Mouse (Mus musculus): Measurements from ENCODE around the gene Klk11. TPM values are rescaled to one million over a fixed set of nuclear protein-coding genes. Genes with fewer than 3 reads are reported as not detected.

The Klk11 gene
- not detected for total RNA-seq (2022)

DNA sequence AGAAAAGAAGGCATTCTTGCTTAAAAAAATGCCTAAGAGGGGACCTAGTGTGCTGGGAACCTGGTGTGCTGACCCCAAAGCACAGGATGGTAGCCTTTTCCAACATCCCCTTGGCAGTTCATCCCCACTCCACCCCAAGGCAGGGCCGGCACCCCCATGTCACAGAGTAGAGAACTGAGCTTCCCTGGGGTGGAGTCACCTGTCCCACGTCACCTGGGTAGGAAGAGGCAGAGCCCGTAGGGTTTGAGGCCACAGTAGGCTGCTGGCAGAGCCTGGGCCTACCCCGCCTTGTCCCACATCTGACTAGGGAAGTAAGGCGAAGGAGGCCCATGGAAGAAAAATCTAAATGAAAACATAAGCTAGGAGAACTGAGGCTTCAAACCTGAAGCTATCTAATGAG, at the start of gene Klk11:
Klk11 (plus strand) TSS at position 241 of the 400 bp plus-strand sequence.
- DNase-seq (ENCODE audit: low spot score in 2 of 2) = no peak

DNA sequence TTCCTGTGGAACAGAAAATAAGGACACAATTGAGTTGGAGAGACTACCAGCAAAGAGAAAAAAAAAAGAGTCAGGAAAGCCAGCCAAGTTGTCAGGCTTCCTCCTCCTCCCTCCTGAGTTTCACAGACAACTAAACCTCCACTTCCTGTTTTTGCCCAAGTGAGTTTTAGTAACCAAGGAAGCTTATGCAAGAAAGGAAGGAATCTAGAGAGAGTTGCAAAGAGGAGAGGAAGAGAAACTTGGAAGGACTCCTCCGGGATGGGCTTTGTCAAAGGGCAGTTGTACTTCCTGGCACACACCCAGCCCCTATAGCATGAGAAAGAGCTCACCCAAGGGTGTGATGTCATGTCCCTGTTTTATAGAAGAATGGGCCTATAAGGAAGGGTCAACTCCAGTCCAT, 26.6 kb upstream of the Klk11 start:
- no peak for DNase-seq (ENCODE audit: low spot score in 2 of 2)

DNA sequence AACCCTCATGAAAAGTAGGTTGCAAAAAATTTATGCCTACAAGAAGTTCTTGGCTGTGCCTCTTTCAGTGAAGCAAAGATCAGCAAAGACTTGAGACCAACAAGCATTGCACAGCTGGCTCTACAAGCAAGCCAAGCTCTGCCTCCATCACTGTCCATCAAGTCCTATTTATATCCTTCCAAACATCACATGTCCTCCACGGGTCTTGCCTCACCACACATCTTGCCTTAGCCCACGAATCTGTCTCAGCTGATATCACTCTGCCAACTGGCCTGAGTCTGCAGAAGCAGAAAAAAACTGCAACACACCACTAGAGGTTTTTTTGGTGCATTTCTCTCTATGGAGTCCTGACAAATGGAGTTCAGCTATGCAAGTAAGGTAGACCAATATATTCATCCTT, 21.6 kb upstream of the Klk11 start:
- DNase-seq (ENCODE audit: low spot score in 2 of 2) = no peak

DNA sequence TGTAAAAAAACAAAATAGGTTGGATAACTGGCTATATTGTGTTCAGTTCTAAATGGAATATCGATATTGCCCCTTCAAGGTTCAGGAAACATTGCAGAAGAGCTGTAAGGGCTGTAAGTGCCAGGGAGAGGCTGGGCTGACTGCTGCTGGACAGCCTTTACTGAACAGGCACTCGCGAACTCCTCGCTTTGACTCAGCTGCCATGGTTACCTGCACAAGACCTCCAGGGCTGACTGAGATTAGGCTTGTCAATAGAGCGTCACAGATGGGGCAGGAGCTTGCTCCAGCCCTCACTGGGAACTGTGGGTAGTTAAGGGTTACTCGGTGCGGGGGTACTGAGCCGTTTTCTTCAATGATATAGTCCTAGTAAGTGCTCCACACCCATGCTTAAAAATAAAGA, 7.9 kb upstream of the Klk11 start:
- DNase-seq (ENCODE audit: low spot score in 2 of 2) = no peak

DNA sequence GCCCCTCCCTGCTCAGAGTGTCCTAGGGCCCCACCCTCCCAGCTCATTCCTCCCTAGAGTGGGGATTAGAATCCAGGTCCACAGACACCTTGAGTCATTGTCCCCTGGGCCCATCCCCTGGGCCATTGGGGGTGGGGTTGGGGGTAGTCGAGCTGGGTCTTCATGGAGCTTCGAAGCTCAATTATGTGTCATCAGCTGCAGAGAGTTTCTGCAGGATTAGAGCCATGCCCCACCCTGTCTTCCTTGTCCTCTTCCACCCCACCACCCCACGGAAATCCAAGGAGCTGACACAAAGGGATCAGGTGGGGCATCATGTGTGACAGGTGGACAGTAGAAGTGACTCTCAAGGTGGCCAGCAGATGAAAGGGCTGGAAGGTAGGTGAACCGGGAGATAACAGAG, 5.8 kb upstream of the Klk11 start, which contains the start of gene Klk12:
Klk12 (plus strand) TSS at position 301 of the 400 bp plus-strand sequence.
- DNase-seq (ENCODE audit: low spot score in 2 of 2) = no peak

DNA sequence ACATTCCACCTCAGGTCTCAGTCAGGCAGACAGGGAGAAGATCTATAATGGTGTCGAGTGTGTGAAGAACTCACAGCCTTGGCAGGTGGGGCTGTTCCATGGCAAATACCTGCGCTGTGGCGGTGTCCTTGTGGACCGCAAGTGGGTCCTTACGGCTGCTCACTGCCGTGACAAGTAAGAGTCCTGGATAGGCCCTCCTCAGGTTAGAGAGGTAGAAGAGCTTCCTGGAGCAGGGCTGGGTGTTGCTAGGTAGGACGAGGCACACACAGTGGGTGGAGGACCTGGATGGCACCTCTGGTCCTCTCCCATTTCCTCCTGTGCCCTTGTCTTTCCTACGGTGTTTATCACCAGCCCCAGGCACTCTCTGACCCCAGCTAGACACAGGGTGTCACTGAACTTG, 4.8 kb upstream of the Klk11 start:
- no peak for DNase-seq (ENCODE audit: low spot score in 2 of 2)

DNA sequence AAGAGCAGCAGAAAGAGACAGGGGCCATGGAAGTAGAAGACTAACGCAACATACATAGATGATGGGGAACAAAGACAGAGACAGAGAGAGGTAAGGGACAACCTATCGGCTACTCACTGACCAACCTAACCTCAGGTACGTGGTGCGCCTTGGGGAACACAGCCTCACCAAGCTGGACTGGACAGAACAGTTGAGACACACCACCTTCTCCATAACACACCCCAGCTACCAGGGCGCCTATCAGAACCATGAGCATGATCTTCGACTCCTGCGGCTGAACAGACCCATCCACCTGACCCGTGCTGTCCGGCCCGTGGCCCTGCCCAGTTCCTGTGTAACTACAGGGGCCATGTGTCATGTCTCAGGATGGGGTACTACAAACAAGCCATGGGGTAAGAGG, 3.7 kb upstream of the Klk11 start:
- no peak for DNase-seq (ENCODE audit: low spot score in 2 of 2)

DNA sequence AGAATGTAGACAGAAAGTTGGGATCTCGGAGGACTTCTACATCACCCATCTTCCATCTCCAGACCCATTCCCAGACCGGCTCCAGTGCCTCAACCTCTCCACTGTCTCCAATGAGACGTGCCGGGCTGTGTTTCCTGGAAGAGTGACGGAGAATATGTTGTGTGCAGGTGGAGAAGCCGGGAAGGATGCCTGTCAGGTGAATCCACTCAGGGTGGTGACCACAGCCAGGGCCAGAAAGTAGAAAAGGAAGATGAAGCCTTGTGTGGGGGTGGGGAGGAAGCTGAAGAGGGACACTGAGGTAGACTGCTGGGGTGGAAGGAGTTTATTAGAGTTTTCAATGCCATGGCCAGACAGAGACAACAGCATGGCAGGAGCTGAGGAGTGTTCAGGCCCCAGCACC, 2.5 kb upstream of the Klk11 start:
- no peak for DNase-seq (ENCODE audit: low spot score in 2 of 2)

DNA sequence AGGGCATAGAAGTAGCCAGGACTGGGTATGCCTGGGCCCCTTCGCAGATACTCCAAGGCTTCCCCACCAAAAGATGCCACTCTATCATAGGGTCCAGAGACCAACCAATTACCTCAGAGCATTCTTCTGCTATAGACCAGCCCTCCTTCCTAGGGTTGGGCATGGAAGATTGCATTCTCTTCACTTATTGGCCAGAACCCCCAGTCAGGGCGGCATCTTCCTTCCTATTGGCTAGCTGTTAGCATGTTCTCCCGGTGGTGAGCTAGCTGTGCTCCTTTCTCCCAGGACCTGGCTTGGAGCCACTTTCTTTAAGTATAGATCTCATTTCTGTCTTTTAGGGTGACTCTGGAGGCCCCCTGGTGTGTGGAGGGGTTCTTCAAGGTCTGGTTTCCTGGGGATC, 1.5 kb upstream of the Klk11 start:
- no peak for DNase-seq (ENCODE audit: low spot score in 2 of 2)

DNA sequence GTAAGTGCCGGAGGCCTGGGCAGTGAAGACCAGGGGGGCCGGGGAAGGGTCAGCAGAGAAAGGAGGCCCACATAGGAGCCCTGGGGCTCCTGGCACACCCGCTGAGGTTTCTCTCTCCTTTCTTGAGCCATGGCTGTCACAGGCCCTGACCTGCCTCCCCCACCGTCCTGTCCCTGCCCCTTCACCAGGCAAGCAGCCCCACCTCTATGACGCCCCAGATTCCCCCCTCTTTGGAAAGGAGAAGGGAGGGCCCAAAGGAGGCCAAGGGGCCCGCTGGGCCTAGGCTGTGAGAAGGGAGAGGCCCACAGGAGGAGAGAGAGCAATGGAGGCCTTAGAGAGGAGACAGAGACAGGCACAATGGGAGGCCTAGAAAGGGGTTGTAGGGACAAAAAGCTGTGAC, 398 bp downstream of the Klk11 start:
- no peak for DNase-seq (ENCODE audit: low spot score in 2 of 2)

DNA sequence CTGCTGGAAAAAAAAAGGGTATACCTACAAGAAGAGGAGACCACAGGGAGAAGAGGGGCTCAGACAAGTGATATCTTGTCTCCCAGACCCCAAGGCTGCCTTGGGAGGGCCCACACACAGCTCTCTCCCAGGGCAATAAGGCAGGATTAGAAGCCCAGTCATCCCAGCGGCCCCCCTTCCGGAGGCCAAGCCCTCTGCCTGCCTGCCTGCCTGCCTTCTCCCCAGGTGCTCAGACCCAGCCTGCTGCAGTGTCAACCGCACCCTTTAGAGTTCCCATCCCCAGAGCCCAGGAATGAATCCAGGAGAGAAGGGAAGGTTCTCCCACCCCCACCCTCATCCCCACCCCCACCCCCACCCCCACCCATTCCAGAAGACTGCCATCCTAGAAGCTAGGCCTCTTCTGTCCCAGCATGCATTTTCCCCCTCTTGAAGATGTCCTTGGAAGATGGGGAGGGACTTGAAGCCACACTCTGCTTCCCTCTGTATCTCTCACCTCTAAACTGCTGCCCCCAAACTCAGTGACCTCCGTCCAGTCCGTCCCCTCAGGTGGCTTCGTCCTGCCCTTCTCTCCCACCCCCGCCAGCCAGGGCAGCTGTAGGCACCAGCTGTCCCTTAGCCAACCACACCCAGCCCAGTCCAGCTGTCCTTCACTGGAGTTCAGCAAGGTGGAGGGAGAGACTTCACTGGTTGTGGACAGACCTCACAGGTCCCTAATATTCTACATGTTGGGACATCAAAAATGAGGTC, 1.1 kb downstream of the Klk11 start:
- no peak for DNase-seq (ENCODE audit: low spot score in 2 of 2)

DNA sequence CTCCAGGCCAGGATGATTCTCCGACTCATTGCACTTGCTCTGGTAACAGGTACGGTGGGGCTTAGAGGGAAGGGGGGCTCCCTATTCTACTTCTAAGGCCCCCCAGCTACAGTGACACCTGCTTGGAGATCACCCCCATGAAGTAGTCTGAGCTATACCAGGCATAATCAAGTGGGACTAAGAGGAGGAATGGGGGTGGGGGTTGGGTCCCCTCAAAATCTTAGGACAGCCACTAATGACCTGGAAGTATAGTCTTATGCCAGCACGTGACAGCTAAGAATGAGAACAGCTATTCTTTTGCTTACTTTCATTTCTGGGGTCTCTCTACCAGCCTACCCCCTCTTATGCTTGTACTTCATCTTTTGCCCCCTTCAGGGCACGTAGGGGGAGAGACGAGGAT, 2.1 kb downstream of the Klk11 start:
- DNase-seq (ENCODE audit: low spot score in 2 of 2) = no peak

DNA sequence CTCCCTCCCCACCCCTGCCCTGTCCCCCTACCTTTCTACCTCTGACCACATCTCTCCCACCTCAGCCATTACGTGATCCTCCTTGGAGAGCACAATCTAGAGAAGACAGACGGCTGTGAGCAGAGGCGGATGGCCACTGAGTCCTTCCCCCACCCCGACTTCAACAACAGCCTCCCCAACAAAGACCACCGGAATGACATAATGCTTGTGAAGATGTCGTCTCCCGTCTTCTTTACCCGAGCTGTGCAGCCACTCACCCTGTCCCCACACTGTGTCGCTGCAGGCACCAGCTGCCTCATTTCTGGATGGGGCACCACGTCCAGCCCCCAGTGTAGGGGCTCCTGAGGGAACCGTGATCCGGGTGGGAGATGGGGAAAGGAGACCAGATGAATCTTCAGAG, 3.0 kb downstream of the Klk11 start:
- DNase-seq (ENCODE audit: low spot score in 2 of 2) = no peak

DNA sequence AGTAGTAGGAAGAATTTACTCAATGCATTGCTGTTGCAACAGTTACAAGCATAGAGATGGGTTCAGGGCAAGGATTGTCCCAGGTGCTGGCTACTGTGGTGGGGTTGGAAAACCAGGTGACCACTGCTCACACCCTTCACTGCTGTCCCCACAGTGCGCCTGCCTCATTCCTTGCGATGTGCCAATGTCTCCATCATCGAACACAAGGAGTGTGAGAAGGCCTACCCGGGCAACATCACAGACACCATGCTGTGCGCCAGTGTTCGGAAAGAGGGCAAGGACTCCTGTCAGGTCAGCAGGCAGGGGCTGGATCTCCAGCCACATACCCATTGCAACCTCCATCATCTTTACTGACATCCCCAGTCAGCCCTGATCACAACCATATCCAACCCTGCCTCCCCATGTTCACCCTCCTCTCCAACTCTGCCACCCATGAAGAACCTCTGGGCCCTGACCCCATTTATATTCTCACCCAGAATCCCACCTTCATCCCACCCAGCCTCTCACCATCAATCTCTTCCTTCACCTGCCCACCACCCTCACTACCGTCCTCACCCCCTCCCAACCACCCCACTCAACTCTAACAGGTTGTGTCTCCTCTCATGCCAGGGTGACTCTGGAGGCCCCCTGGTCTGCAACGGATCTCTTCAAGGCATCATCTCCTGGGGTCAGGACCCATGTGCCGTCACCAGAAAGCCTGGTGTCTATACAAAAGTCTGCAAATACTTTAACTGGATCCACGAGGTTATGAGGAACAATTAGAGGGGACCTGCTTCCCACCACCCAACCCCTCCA, 4.0 kb downstream of the Klk11 start:
- DNase-seq (ENCODE audit: low spot score in 2 of 2) = no peak

DNA sequence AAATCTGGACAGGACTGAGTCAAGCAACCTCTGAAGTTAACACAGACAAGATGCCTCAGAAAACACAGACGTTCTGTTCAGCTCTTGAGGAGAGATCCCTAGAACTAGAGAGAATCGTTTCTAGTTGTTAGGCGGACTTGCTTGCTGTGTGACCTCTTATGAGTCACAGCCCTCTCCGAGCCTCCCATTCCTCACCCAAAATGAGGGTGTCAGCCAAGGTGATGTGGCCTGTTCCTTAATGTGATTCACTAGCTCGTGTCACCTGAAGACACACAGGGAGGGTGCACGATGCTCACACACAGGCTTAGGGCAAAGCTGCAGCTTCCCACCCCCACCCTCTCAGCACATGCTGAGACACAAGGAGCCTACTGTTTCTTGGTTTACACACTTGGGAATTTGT, 5.8 kb downstream of the Klk11 start:
- DNase-seq (ENCODE audit: low spot score in 2 of 2) = no peak

DNA sequence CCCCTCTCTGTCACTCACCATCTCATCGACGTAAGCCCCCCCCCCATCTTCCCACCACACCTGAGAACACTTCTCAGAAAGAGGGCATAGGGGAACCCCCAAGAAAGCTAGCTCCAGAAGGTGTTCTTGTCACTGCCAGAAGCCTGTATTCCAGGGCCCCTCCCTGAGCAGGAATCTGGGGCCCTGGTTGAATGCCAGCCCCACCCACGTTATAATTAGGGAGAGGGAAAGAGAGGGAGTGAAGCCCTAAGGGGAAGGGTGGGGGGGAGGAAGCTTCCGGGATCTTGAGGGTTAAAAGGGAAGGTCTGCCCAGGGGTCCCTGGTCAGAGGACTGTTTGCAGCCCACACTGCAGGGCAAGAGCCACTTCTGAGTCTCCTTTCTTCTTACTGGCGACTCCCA, 6.3 kb downstream of the Klk11 start, which contains the start of gene Klk10:
Klk10 (plus strand) TSS at position 290 of the 400 bp plus-strand sequence.
- no peak for DNase-seq (ENCODE audit: low spot score in 2 of 2)

DNA sequence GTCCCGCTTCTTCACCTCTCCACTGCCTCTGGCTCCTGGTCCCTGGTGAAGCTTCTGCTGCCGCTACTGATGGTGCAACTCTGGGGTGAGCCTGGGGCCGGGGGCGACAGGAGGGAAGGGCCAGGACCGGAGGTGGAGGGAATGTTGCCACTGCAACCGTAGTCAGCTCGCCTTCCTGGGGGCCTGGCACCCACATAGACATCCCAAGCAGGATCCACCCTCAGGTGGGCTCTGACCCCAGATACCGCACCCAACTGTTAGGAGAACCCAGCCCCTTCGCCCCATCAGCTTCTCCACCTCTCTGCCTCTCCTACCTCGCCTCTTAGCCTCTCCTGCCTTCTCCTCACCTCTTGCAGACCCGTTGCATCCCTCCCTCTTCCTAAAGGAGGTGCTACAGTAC, 7.1 kb downstream of the Klk11 start:
- DNase-seq (ENCODE audit: low spot score in 2 of 2) = no peak

DNA sequence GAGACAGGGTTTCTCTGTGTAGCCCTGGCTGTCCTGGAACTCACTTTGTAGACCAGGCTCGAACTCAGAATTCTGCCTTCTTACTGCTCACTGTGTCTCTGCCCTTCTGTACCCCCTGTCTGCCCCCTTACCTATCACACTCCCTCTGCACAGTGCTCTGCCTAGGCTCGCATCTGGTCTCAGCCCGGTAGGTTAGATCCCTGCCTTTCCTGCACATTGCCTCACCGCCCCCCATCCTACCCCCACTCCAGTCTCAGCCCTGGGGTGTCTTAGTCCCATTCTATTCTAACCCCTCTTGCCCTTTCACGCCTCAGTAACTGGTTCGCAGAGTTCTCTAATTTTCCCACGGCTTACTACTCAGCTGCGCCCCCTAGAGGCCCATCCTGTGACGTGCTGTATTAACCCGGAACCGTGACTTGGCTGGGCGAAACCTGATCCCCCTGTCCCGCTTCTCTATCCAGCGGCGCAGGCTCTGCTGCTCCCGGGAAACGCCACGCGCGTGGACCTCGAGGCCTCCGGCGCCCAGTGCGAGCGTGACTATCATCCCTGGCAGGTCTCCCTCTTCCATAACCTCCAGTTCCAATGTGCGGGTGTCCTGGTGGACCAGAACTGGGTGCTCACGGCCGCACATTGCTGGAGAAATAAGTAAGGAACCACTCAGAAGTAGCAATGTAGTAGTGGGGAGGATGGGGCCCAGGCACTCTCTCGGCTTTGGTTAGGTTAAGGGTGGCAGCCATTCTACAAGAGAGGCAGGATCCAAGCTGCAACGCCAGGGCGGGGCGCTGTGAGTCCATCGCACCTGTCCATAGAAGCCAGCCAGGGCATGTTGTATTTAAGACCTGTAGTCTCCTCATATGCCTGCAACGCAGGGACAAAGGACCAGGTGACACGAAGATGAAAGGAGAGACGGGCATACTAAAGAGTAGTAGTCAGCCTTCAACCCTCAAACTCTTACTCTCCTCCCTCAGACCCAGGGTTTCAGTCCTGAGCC, 8.2 kb downstream of the Klk11 start:
- DNase-seq (ENCODE audit: low spot score in 2 of 2) = peak in 1 of 2 experiments; percentile 50

DNA sequence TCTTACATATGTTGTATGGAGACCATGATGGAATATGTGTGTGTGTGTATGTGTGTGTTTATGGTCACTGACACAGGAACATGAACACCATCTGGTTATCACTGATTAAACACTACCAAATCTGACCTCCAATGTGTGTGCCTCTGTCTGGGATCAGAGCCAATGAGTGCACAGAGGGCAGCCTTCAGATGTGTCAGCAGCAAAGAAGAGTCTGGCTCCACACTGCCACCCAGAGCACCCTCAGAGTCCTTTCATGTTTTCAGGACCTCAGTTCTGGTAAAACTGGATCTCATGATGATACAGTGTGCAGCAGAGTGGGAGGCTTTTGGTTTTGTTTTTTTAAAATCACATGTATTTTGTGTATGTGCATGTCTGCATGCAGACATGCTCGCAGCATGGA, 10.9 kb downstream of the Klk11 start:
- no peak for DNase-seq (ENCODE audit: low spot score in 2 of 2)

DNA sequence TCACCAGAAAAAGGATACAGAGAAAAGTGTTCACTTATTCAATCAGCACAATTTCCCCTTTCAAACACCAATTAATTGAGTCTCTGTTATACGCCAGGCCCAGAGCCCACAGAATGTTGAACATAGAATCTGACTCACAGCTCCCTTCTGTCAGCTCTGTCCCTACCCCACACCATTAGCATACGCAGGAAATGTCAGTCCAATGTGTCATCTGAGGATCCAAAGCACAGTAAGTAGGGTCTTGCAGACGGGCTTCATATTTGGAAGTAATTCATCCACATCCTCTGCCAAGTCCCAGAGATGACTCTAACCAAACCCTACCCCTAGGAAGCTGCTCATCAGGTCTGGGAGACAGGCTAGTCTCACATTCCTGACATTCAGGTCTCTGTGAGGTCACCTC, 13.7 kb downstream of the Klk11 start:
- no peak for DNase-seq (ENCODE audit: low spot score in 2 of 2)

DNA sequence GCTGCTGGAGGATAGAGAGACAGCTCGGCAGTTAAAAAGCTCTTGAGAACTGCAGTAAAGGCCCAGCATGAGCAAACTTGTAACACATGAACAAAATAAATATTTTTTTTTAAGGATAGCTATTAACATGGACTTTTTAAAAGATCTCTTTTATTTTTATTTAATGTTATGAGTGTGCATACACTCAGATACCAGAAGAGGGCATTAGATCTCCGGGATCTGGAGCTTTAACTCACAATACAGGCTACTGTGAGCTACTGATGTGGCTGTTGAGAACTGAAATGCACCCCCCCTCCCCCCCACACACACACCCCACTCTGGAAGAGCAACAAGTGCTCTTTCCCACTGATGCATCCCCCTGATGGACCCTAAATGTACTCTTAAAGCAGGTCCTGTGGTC, 14.9 kb downstream of the Klk11 start:
- DNase-seq (ENCODE audit: low spot score in 2 of 2) = no peak

DNA sequence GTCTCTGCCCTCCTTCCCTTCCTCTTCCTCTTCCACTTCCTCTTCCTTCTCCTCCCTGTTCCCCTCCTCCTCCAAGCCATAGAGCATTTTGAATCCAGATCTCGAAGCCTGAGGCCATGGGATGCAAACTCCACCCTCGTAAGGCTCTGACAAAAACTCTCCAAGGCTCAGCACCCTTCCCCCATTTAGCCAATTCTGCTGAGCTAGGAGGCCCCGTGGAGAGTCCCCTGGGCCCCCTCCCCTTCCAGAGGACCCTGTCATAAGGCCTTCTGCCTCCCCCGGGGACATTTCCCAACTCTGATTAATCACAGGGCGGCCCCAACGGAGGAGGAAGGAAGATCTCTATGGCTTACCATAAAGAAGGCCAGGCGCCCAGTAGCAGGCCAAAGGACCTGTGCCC, 17.2 kb downstream of the Klk11 start, which contains the start of gene Klk9:
Klk9 (plus strand) TSS at position 301 of the 400 bp plus-strand sequence.
- no peak for DNase-seq (ENCODE audit: low spot score in 2 of 2)
